Mouse (Mus musculus) neural tube, embryonic 14.5 days (tissue): ENCODE measurements around the gene 4930415L06Rik. TPM values are rescaled to one million over a fixed set of nuclear protein-coding genes. Genes with fewer than 3 reads are reported as not detected.

Experiments used
- ATAC-seq: fragments of 200-750 bp; cut with Nextera tagmentation; 2 replicates; pipeline ENCODE4 v1.8.0; 2017; ENCODE audit warnings: low read depth, mild to moderate bottlenecking, moderate TSS enrichment, moderate library complexity
- H3K27ac ChIP-seq: fragments of 300-500 bp; sonication (generic); 2 replicates; pipeline ENCODE4 v1.5.1; 2014; ENCODE audit warnings: low read depth, mild to moderate bottlenecking, control low read depth, low read length, moderate library complexity, mixed read lengths
- H3K27me3 ChIP-seq: fragments of 300-500 bp; sonication (generic); 2 replicates; pipeline ENCODE4 v1.6.1; 2014; ENCODE audit warnings: low read length; ENCODE audit not compliant: control insufficient read depth, insufficient read depth
- H3K36me3 ChIP-seq: fragments of 300-500 bp; sonication (generic); 2 replicates; pipeline ENCODE4 v1.6.1; 2014; ENCODE audit warnings: low read length, mixed read lengths; ENCODE audit not compliant: control insufficient read depth, insufficient read depth
- H3K4me1 ChIP-seq: fragments of 300-500 bp; sonication (generic); 2 replicates; pipeline ENCODE4 v1.6.1; 2014; ENCODE audit warnings: low read length; ENCODE audit not compliant: control insufficient read depth, insufficient read depth
- H3K4me2 ChIP-seq: fragments of 300-500 bp; sonication (generic); 2 replicates; pipeline ENCODE4 v1.6.1; 2014; ENCODE audit warnings: mild to moderate bottlenecking, low read depth, low read length, control low read depth
- H3K4me3 ChIP-seq: fragments of 300-500 bp; sonication (generic); 2 replicates; pipeline ENCODE4 v1.5.1; 2014; ENCODE audit warnings: low read depth, low read length, control low read depth, mixed read lengths
- H3K9ac ChIP-seq: fragments of 300-500 bp; sonication (generic); replicated peaks from 2 replicates; pipeline ENCODE4 v1.6.1; 2014; ENCODE audit warnings: low read depth, mild to moderate bottlenecking, control low read depth, low read length, mixed read lengths
- H3K9me3 ChIP-seq: fragments of 300-500 bp; sonication (generic); 2 replicates; pipeline ENCODE4 v1.6.1; 2016; ENCODE audit warnings: low read length; ENCODE audit not compliant: control insufficient read depth
- WGBS: fragments of 180-500 bp; shearing (Covaris S2); extraction: QIAGEN DNeasy Blood & Tissue Kit; methylation state at CpG from one replicate; pipeline ENCODE4 v1.1.7; 2014; 5-methylcytosine and 5-hydroxymethylcytosine counted together
- polyA plus RNA-seq: library from polyadenylated mRNA; unstranded; fragments of >200 nt; fragmentation: Nextera tagmentation; extraction: Ambion mirVana; gene quantifications from 2 replicates; pipeline ENCODE4 v1.2.1, GENCODE M21; 2014

4930415L06Rik gene
- polyA plus RNA-seq, result not detected in 2 replicates

- Histone ChIP-seq H3K4me1 (no peaks in the 10 kb centered on the region), H3K36me3 (no peaks in the 10 kb centered on the region), H3K9ac (no peak within 1 kb of the TSS), H3K27ac (no peak within 1 kb of the TSS), H3K4me2 (no peak within 1 kb of the TSS), H3K9me3 (no peaks in the 10 kb centered on the region), H3K27me3 (no peaks in the 10 kb centered on the region), H3K4me3 (no peak within 1 kb of the TSS)
- WGBS, result 94% methylated on average over 5 of the region's 5 CpGs
- ATAC-seq, result no peak
These were observed at the start of gene 4930415L06Rik for GRCm38 (mm10) chrX:89932752-89933151. Gene 4930415L06Rik (minus strand): TSS chrX:89932852.

DNA sequence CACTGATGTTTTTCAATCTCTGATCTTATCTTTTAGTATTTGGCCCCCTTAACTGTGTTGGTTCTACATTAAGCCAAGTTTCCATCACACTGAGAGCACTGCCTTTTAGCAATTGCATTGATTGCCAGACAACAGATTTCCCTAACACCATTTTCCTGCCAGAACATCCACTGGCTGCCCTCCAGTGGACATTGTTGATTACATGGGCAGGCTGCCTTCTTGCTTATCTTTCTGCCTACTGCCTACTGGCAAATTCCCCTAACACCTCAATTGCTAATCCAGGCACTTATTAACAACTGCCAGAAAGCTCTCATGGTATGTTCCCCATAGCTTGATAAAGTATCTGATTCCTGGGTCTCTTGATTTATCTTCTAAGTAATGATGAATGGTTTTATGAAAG is 46.0 kb upstream of the 4930415L06Rik start:
- no peak for ATAC-seq
- Histone ChIP-seq H3K9ac (no peak overlapping the region), H3K36me3 (no peaks in the 10 kb centered on the region), H3K4me3 (no peak overlapping the region), H3K27me3 (no peaks in the 10 kb centered on the region), H3K4me1 (no peaks in the 10 kb centered on the region), H3K27ac (no peak overlapping the region), H3K9me3 (no peaks in the 10 kb centered on the region), H3K4me2 (no peak overlapping the region)

DNA sequence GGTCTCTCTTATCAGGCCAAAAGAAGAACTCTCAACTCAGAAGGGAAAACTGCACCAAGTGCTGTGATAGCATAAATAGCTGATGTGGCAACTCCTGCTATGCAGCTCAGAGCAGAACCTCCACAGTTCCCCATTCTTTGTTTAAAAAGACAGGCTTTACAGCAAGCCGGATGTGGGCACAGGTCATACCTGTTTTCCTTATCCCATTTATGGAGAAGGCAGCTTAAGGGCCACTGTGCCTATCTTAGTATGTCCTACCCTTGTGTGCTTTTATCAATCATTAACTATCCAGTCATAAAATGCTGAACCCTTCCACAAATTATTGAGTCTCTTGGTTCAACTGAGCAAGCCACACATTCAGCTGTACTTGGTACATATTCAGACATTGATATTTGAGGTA is 27.8 kb downstream of the 4930415L06Rik start:
- ATAC-seq, result no peak
- H3K4me2 ChIP-seq, result no peak overlapping the region
- H3K9me3 ChIP-seq, result no peaks in the 10 kb centered on the region
- H3K9ac ChIP-seq, result no peak overlapping the region
- H3K27ac ChIP-seq, result no peak overlapping the region
- WGBS, result 95% methylated on average over 1 of the region's 1 CpGs
- H3K4me1 ChIP-seq, result no peaks in the 10 kb centered on the region
- no peaks in the 10 kb centered on the region for H3K36me3 ChIP-seq
- H3K27me3 ChIP-seq, result no peaks in the 10 kb centered on the region
- no peak overlapping the region for H3K4me3 ChIP-seq

Other genes with a start within 250 kb of the 4930415L06Rik start
- gene 4932429P05Rik, start 180.6 kb downstream of the 4930415L06Rik start, polyA plus RNA-seq, result not detected in 2 replicates